Comparison of ENCODE assay signal across 15 mouse cellular contexts in genomic region chr6:54052124-54052523, GRCm38 (mm10). TPM values are rescaled to one million over a fixed set of nuclear protein-coding genes. Genes with fewer than 3 reads are reported as not detected.
DNase-seq lines count a peak whose midpoint lies in the region; ATAC-seq and TF ChIP-seq lines count a peak whose summit lies in the region.
"Had no signal": no experiment of that assay in that cellular context is flagged by ENCODE, and none has a peak within 500 bp of the region (broad histone marks: within the 10 kb centered on the region; RNA-seq: fewer than 3 reads in every experiment).

No protein-coding gene starts in this region.

- H3K9ac ChIP-seq in forebrain, embryonic 15.5 days (replicated peaks): no peak overlapping the region
- no peak overlapping the region for H3K9ac ChIP-seq in forebrain, embryonic 16.5 days (replicated peaks; ENCODE audit: low read depth, low read length)
- no peak overlapping the region for H3K9ac ChIP-seq in intestine, postnatal 0 days (ENCODE audit: low read depth, low read length)
- H3K9ac ChIP-seq in intestine, embryonic 15.5 days: no peak overlapping the region
- H3K9ac ChIP-seq: embryonic facial prominence, embryonic 12.5 days; forebrain, embryonic 13.5 days; forebrain, postnatal 0 days had no signal

- DNase-seq in cerebellum, adult 2 months: peak in 1 of 2 experiments; percentile 62
- DNase-seq in cerebellum, adult 11 months: no peak
- no peak for DNase-seq in right cerebral cortex, postnatal 10 days (ENCODE audit: low spot score in 2 of 2)
- DNase-seq: adrenal gland, adult 2 months; adrenal gland, postnatal 10 days; adrenal gland, postnatal 25 days; cerebellum, adult 9-10 months; forebrain, postnatal 0 days had no signal

- TF ChIP-seq CTCF in cerebellum, adult 2 months (IDR thresholded peaks at IDR 0.05; ENCODE audit: borderline replicate concordance, insufficient read depth, low read depth, low read length): no peak
- no peak for TF ChIP-seq CTCF in intestine, postnatal 0 days (IDR thresholded peaks at IDR 0.05; ENCODE audit: low read depth)

- H3K27ac ChIP-seq in cerebellum, adult 2 months (ENCODE audit: insufficient read depth, low read length): peak overlapping the region; percentile 61; the same call in 1 of the 2 replicates
- H3K27ac ChIP-seq in forebrain, embryonic 15.5 days (replicated peaks): 0 out of 2 replicates have a peak overlapping the region, but pooled peaks have one; percentile 29
- no peak overlapping the region for H3K27ac ChIP-seq in forebrain, embryonic 16.5 days (ENCODE audit: low read length)
- H3K27ac ChIP-seq in intestine, postnatal 0 days (ENCODE audit: low read depth, low read length): peak overlapping the region; percentile 62
- no peak overlapping the region for H3K27ac ChIP-seq in intestine, embryonic 15.5 days
- H3K27ac ChIP-seq: embryonic facial prominence, embryonic 10.5 days; embryonic facial prominence, embryonic 12.5 days; forebrain, embryonic 13.5 days had no signal

- no peaks in the 10 kb centered on the region for H3K9me3 ChIP-seq in forebrain, embryonic 15.5 days
- no peaks in the 10 kb centered on the region for H3K9me3 ChIP-seq in forebrain, embryonic 16.5 days (ENCODE audit: control insufficient read depth, low read length)
- no peaks in the 10 kb centered on the region for H3K9me3 ChIP-seq in intestine, postnatal 0 days (ENCODE audit: control insufficient read depth)
- no peaks in the 10 kb centered on the region for H3K9me3 ChIP-seq in intestine, embryonic 15.5 days
- H3K9me3 ChIP-seq: embryonic facial prominence, embryonic 10.5 days; embryonic facial prominence, embryonic 12.5 days; forebrain, embryonic 13.5 days had no signal

- peaks cover 66% of the 10 kb centered on the region for H3K4me1 ChIP-seq in cerebellum, adult 2 months (ENCODE audit: control insufficient read depth, insufficient read depth, low read length)
- H3K4me1 ChIP-seq in forebrain, embryonic 15.5 days: peaks cover 55% of the 10 kb centered on the region
- peaks cover 45% of the 10 kb centered on the region for H3K4me1 ChIP-seq in forebrain, embryonic 16.5 days (replicated peaks; ENCODE audit: control insufficient read depth, insufficient read depth, low read length)
- H3K4me1 ChIP-seq in intestine, postnatal 0 days (replicated peaks; ENCODE audit: control insufficient read depth, insufficient read depth, low read length): 0 out of 2 replicates have a peak, but pooled peaks cover 11% of the 10 kb centered on the region
- H3K4me1 ChIP-seq in intestine, embryonic 15.5 days (replicated peaks): 0 out of 2 replicates have a peak, but pooled peaks cover 5% of the 10 kb centered on the region
- H3K4me1 ChIP-seq: embryonic facial prominence, embryonic 12.5 days had no signal

- H3K27me3 ChIP-seq in cerebellum, adult 2 months (ENCODE audit: control insufficient read depth, insufficient read depth, low read length): no peaks in the 10 kb centered on the region
- no peaks in the 10 kb centered on the region for H3K27me3 ChIP-seq in forebrain, embryonic 15.5 days
- no peaks in the 10 kb centered on the region for H3K27me3 ChIP-seq in forebrain, embryonic 16.5 days (replicated peaks; ENCODE audit: control insufficient read depth, insufficient read depth, low read length)
- H3K27me3 ChIP-seq in intestine, postnatal 0 days (replicated peaks; ENCODE audit: control insufficient read depth, insufficient read depth, low read length): no peaks in the 10 kb centered on the region
- H3K27me3 ChIP-seq in intestine, embryonic 15.5 days (replicated peaks): no peaks in the 10 kb centered on the region
- H3K27me3 ChIP-seq: embryonic facial prominence, embryonic 12.5 days; forebrain, embryonic 13.5 days had no signal

- no peak for ATAC-seq in forebrain, embryonic 15.5 days (replicated peaks)
- no peak for ATAC-seq in forebrain, embryonic 16.5 days
- ATAC-seq in intestine, postnatal 0 days: no peak
- ATAC-seq in intestine, embryonic 15.5 days: no peak
- ATAC-seq: forebrain, embryonic 13.5 days had no signal

- no peak overlapping the region for H3K4me3 ChIP-seq in cerebellum, adult 2 months (replicated peaks; ENCODE audit: insufficient read depth, low read depth, low read length)
- no peak overlapping the region for H3K4me3 ChIP-seq in forebrain, embryonic 15.5 days
- no peak overlapping the region for H3K4me3 ChIP-seq in forebrain, embryonic 16.5 days (replicated peaks; ENCODE audit: low read length)
- no peak overlapping the region for H3K4me3 ChIP-seq in intestine, postnatal 0 days (ENCODE audit: low read depth, low read length)
- no peak overlapping the region for H3K4me3 ChIP-seq in intestine, embryonic 15.5 days (replicated peaks)
- H3K4me3 ChIP-seq: embryonic facial prominence, embryonic 10.5 days; embryonic facial prominence, embryonic 12.5 days; forebrain, embryonic 13.5 days had no signal

- 19% methylated on average over 7 of the region's 7 CpGs for WGBS in cerebellum, adult 2 months
- 76% methylated on average over 7 of the region's 7 CpGs for WGBS in forebrain, embryonic 15.5 days
- 69% methylated on average over 7 of the region's 7 CpGs for WGBS in forebrain, embryonic 16.5 days
- 90% methylated on average over 7 of the region's 7 CpGs for WGBS in intestine, postnatal 0 days
- WGBS in intestine, embryonic 15.5 days: 95% methylated on average over 7 of the region's 7 CpGs

- H3K36me3 ChIP-seq in forebrain, embryonic 15.5 days: no peaks in the 10 kb centered on the region
- H3K36me3 ChIP-seq in forebrain, embryonic 16.5 days (ENCODE audit: control insufficient read depth, insufficient read depth): no peaks in the 10 kb centered on the region
- H3K36me3 ChIP-seq in intestine, postnatal 0 days (ENCODE audit: control insufficient read depth, insufficient read depth): no peaks in the 10 kb centered on the region
- no peaks in the 10 kb centered on the region for H3K36me3 ChIP-seq in intestine, embryonic 15.5 days
- H3K36me3 ChIP-seq: embryonic facial prominence, embryonic 10.5 days; embryonic facial prominence, embryonic 12.5 days had no signal

- no peak overlapping the region for H3K4me2 ChIP-seq in forebrain, embryonic 15.5 days (replicated peaks)
- H3K4me2 ChIP-seq in forebrain, embryonic 16.5 days (ENCODE audit: low read length): no peak overlapping the region
- no peak overlapping the region for H3K4me2 ChIP-seq in intestine, postnatal 0 days (replicated peaks; ENCODE audit: low read depth)
- no peak overlapping the region for H3K4me2 ChIP-seq in intestine, embryonic 15.5 days (replicated peaks)
- H3K4me2 ChIP-seq: embryonic facial prominence, embryonic 12.5 days; forebrain, embryonic 13.5 days had no signal

- no peak for TF ChIP-seq POLR2A in cerebellum, adult 2 months (IDR thresholded peaks at IDR 0.05; ENCODE audit: borderline replicate concordance, insufficient read depth, low read length)

RNA-seq across cellular contexts. Expression of gene Chn2, which starts 12.8 kb away (rescaled TPM):
- 574 and 684 TPM in 2 replicates for polyA plus RNA-seq in cerebellum, adult 2 months (2012; rRNA removed)
- polyA plus RNA-seq in forebrain, embryonic 15.5 days (2015; fragmentation: Nextera tagmentation; extraction: Ambion mirVana): 41.6 and 46.2 TPM in 2 replicates
- polyA plus RNA-seq in forebrain, embryonic 16.5 days (2015; fragmentation: Nextera tagmentation; extraction: Ambion mirVana): 42.0 and 45.0 TPM in 2 replicates
- 19.6 and 24.3 TPM in 2 replicates for polyA plus RNA-seq in intestine, postnatal 0 days (2015; fragmentation: Nextera tagmentation; extraction: Ambion mirVana)
- polyA plus RNA-seq in intestine, embryonic 15.5 days (2015; fragmentation: Nextera tagmentation; extraction: Ambion mirVana): 19.7 and 20.8 TPM in 2 replicates

Comparison
In these comparisons a context has a peak if more than half of its experiments do, and no peak if none do; other contexts are left out.
1. H3K27ac ChIP-seq: peak in cerebellum, adult 2 months (single experiment), forebrain, embryonic 15.5 days (single experiment) and intestine, postnatal 0 days (single experiment); none in forebrain, embryonic 16.5 days (single experiment) and intestine, embryonic 15.5 days (single experiment).
2. RNA of gene Chn2, which starts 12.8 kb away (polyA plus RNA-seq): 574 to 684 TPM in cerebellum, adult 2 months; 41.6 to 46.2 TPM in forebrain, embryonic 15.5 days, 42.0 to 45.0 TPM in forebrain, embryonic 16.5 days, 19.7 to 20.8 TPM in intestine, embryonic 15.5 days and 19.6 to 24.3 TPM in intestine, postnatal 0 days; every median in the first group is over 10 times any median in the second.